Mouse (Mus musculus): ENCODE measurements around the gene Poglut1.
A peak's percentile ranks its signal among the peaks of the same experiment; 100 is the strongest.

The Poglut1 gene

DNA sequence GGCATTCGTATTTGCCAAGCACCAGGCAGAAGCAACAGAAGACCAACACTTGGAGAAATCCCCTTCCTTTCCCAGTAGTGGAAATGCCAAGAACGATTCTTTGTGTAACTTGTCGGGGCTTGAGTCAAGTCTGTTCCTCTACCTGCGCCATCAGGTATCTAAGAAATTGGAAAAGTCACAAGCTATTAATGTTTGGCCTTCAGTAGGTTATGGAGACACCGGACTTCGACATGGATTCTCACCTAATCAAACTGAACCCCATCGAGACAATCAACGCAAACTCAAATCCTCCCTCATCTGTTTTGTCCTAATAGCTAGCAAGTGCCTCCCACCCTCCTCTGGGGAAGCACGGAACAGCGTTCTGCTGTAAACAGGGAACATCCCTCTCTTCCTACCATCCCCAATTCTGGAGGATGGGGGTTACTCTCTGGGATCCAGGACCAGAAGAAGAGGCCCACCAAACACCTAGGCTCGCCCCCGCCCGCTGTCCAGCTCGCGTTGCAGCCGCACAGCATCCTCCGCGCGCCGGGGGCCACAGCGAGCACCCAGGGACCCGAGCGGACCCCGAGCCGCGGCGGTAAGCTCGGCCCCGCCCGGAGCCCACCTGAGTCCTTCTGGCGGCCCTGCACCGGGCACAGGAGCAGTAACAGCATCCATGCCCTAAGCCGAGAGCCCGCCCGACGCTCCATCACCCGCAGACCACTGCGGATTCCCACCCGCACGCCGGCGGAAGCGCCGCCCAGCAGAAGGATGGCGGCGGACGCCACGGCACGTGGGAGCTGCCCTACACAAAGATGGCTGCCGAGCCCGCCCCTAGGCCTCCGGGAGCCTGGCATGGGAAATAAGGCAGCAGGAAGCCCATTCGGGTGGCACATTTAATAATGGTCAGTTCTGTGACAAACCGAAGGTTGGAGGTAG lies at the start of gene Poglut1:
TSS of gene Poglut1 (minus strand) at position 780 of the 918 bp plus-strand sequence.
- DNase-seq (ENCODE audit: low read depth, low spot score), result peak; percentile 46

DNA sequence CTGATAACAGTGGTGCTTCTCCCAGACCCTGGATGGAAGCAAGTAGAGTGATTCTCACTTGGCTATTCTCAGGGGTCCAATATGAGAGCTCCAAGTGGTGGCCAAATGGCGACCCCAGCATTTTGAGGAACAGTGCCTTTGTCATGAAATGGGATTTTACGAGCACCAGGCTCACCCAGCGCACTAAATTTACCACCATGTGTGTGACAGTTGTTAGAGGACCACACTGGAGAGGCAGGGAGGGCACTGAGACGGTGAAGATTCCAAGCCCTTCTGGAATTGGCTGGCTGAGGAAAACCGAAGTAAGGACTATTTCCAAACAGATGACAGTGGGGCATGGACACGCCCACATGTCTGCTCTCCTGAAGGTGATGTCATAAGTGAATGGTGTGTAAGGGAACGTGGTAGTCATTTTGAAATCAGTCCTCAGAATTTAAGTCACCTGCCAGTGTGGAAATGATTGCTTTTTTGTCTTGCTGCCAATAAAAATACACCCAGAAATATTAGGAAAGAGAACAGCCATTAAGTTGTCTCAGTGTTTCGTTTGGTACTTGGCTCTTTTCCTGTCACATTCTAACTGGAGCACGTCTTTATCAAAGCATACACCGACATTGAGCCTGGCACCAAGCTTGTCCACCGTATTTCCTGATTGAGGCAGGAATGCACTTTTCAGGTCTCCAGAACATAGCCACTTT lies 49.1 kb upstream of the Poglut1 start:
- DNase-seq (ENCODE audit: low read depth, low spot score), result no peak

GRCm38 (mm10) chr16:38596651-38597050 lies 46.6 kb upstream of the Poglut1 start:
- DNase-seq (ENCODE audit: low read depth, low spot score), result no peak

- no peak for DNase-seq (ENCODE audit: low read depth, low spot score)
Observed at GRCm38 (mm10) chr16:38596099-38596498, 46.0 kb upstream of the Poglut1 start.

DNA sequence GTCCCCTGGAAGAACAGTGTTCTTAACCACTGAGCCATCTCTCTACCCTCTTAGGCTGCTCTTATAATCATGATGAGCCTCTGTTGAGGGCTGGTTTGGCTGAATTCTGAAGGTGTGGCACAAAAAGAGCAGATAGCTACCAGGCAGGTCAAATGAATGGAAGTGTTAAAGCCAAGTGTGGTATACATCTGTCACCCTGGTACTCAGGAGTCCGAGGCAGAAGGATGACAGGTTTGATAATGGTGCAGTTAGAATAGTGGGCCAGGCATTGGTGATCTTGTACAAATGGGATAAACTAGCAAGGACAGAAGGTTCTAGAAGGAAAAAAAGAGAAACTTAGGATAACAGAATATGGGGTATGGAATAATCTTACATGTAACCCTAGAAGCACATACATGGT lies 44.4 kb upstream of the Poglut1 start:
- DNase-seq (ENCODE audit: low read depth, low spot score), result no peak

DNA sequence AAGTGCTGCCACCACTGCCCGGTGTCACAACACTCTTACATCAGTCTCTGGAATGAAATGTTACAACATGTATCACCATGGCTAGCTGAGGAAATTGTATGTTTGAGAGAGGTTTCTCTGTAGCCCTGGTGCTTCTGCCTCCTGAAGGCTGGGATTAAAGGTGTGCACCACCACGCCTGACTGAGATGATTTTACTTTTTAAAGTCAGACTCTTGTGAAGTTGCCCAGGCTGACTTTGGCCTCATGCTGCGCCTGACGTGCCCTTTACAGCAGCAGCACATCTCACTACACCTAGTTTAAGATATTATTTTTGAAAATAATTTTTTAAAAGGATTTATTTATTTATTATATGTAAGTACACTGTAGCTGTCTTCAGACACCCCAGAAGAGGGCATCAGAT lies 42.9 kb upstream of the Poglut1 start:
- DNase-seq (ENCODE audit: low read depth, low spot score), result no peak

DNA sequence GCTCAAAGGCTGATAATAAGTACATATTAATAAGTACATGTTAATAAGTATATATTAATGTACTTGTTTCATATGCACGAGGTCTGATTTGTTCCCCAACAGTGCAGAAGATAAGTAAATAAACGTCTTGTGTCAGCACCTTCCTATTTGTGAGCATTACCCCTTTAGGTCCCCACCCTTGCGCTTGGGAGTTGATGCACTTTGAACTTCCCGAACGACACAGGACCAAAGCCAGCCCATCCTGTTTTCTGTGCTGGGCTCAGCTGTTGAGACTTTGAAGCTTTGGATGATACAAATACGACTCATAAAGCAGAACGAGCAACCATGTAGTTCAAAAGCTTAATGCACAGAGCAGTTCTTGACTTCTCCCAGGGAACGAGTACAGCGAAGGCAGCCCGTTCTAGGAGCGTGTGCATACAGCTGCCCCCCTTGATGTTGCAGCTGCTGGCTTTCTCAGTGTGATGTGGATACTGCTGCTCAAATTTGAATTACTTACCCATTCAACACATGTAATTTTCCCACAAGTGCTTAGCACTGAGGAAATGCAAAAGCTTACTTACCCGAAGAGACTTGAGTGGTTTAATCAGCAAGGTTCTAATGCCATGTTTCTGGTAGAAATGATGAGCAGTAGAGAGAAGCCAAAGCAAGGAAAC lies 42.1 kb upstream of the Poglut1 start:
- no peak for DNase-seq (ENCODE audit: low read depth, low spot score)

DNA sequence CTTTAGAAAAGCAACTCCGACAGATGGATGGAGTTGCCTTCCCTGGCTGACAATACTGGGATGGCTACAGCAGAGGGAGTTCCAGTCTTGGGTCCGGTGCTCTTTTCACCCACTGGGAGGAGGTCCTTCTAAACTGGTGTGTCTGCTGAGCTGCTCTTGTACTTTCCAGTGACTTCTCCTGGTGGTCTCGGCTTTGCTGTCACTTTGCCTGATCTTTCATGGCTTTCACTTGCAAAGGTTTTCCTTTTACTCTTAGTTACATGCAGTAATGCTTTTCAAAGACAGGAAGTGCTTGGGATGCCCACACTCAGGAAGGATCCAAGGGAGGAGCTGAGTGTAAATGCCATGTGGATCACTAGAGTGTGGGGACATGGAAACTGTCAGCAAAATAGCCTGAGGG lies 41.4 kb upstream of the Poglut1 start:
- no peak for DNase-seq (ENCODE audit: low read depth, low spot score)

GRCm38 (mm10) chr16:38587572-38587971 lies 37.5 kb upstream of the Poglut1 start:
- no peak for DNase-seq (ENCODE audit: low read depth, low spot score)

DNA sequence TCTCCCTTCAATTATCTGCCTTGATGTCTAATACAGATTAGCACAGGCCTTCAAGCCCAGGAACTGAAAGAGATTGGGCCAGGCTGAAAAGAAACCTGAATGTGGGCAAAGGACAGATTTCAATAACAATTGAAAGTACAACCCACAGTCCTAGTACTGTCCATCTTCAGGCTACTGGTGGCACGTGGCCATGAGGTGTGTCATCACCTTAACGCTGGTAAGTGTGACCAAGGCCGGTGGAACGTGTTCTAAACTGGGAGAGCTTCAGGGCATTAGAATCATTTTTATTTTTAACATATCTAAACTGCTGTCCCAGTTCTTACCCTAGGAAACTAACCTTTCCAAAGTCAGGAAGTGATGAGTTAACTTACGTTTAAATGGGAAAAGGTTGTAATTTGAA lies 37.1 kb upstream of the Poglut1 start:
- DNase-seq (ENCODE audit: low read depth, low spot score), result no peak

DNA sequence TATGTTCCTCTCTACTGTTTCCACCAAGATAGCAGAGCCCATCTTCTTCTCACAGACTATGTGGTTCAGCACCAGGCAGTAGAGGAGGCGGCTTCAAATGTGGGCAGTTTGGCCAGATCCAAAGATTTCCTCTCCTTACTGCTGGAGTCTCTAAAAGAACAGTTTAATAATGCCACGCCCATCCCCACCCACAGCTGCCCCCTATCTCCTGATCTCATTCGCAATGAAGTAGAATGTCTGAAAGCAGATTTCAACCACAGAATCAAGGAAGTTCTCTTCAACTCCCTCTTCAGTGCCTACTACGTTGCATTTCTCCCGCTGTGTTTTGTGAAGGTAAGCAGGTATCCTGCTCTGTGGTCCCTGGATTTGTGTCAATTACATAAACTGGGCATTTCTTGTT lies 35.1 kb upstream of the Poglut1 start:
- DNase-seq (ENCODE audit: low read depth, low spot score), result no peak

DNA sequence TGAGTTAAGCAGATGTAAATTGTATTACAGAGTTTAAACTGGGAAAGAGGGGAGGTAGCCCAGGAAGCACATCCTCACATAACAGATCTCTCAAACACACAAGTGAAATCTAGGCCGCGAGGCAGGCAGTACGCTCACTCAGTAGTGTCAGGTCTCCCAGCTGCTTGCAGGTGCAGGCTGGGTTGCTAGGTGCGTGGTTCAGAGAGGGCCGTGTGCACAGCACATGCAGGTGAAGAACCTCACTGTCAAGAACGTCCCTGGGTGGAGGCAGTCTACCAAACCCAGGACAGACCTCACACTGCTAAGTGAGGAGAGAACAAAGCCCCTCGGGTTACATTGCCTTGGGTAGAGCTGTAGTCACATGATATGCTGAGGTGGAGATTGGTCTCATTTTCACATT lies 34.7 kb upstream of the Poglut1 start:
- no peak for DNase-seq (ENCODE audit: low read depth, low spot score)

DNA sequence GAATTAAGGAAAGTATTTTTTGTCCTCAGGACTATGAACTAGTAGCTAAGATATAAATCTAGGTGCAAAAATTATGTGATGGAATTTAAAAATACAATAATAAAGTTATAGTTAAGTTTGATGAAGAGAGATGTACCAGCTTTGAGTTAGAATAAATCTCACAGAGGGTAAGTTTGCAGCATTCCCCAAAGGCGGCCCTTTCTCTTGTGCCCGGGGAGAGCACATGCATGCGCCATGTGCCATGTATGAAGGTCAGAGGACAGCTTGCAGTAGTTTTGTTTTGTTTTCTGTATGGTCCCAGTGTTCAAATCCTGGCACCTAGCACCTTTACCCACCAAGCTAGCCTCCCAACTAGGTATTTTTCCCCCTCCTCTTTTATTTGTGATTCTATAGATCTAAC lies 21.4 kb upstream of the Poglut1 start:
- DNase-seq (ENCODE audit: low read depth, low spot score), result no peak

DNA sequence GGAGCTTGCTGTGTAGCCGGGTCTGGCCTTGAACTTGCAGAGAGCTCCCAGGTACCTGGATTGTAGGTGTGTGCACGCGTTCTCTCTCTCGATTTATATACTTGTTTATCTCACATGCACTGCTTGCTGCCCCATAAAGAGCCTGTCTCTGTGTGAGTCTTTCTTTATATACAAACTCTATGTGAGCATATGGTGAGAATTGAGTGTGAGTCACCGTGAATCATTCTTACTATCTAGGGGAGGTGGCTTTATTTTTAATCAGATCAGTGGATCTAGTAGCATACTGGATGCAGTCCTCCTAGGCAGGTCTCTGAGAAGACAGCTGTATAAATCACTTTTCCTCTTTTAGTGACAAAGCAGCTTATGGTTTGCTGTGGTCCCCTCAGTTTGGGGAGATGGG lies 18.1 kb upstream of the Poglut1 start:
- no peak for DNase-seq (ENCODE audit: low read depth, low spot score)

- no peak for DNase-seq (ENCODE audit: low read depth, low spot score)
Observed at GRCm38 (mm10) chr16:38563516-38563915, 13.5 kb upstream of the Poglut1 start.

DNA sequence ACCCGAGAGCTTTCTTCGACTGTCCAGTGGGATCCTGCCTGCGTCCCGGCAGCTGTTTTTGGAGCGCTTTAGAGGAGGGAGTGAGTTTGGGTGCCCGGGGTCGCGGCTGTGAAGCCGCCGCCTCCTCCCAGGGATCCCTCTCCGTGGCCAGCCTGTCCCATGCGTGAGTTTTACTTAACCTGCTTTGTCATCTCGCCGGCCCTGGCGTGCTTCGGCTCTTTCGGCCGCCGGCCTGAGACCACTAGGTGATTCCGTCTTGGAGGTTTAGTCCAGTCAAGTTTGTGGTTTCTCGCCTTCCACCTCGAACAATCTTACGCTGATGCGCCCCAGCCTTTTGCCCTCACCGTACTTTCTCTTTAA lies 12.9 kb upstream of the Poglut1 start:
- no peak for DNase-seq (ENCODE audit: low read depth, low spot score)

- DNase-seq (ENCODE audit: low read depth, low spot score), result peak; percentile 92
Observed at GRCm38 (mm10) chr16:38562131-38562967, 12.3 kb upstream of the Poglut1 start.

- no peak for DNase-seq (ENCODE audit: low read depth, low spot score)
Observed at GRCm38 (mm10) chr16:38558221-38558748, 8.2 kb upstream of the Poglut1 start, which contains the start of gene Tmem39a. Gene Tmem39a (plus strand): TSS chr16:38558698.

DNA sequence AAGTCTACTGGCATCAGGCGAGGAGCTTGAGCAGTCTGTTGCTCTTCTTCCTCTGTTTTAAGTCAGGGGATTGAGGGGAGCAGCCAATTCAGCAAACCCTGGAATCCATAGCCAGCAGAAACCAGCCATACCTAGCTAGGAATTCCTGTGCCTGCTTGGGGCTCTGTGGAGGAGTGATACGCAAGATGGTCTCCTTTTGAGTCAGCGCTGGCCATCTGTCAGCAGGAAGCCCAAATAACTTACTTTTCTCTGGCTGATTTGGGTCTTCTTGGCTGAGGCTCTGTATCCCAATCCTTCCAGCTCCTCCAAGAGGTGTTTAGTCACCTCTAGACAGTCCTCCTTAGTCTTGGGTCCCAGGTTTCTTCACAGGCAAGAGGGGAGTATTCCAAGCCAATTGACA lies 5.9 kb upstream of the Poglut1 start:
- no peak for DNase-seq (ENCODE audit: low read depth, low spot score)

DNA sequence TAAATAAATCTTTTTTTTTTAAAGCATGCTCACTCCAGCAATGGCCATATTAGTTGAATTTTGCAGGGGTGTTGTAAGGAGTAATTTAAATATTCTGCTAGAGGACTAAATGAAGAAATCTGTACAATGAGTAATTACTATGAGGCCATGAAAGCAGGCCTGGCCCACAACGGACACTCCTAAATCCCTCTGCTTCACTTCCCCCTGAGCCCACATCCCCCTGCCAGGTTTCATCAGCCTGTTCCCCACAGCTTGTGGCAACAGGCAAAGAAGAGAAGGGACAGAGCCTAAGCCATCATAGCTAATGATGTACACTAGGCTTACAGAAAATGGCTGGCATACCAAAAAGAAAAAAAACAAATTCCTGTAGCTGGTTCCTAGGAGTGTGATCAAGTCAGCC lies 2.1 kb downstream of the Poglut1 start:
- no peak for DNase-seq (ENCODE audit: low read depth, low spot score)

- DNase-seq (ENCODE audit: low read depth, low spot score), result no peak
Observed at GRCm38 (mm10) chr16:38538716-38539380, 11.2 kb downstream of the Poglut1 start.

Measured in embryo, embryonic 11.5 days (tissue).